Mouse (Mus musculus): ENCODE measurements at regions not wholly inside any gene's neighbourhood (a gene's known extent, or its start where the extent isn't known, plus 50 kb on each side); places are given as distances from the start of the nearest gene placed in this dataset.

- DNase-seq (ENCODE audit: low spot score): no peak
Measured at GRCm38 (mm10) chr8:128156221-128156620, 202.2 kb upstream of the Nrp1 start.

DNA sequence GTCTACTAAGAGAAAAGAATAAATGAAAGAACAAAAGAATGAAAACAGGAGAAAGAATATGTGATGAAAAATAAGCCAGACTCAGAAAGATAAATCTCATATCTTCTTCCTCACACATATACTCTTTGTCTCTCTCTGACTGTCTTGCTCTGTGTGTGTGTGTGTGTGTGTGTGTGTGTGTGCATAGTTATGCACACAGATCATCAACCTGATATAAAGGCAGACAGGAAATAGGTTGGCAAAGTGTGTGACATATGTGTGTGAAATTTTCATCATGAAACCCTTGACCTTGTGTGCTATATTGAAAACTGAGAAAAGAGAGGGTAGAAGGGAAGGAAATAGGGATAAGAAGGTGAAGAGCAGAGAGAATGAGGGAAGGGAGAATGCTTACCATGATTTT, 195.5 kb upstream of the Nrp1 start:
- no peak for DNase-seq (ENCODE audit: low spot score)

GRCm38 (mm10) chr8:128164976-128165375, 193.4 kb upstream of the Nrp1 start:
- DNase-seq (ENCODE audit: low spot score): peak; percentile 43

DNA sequence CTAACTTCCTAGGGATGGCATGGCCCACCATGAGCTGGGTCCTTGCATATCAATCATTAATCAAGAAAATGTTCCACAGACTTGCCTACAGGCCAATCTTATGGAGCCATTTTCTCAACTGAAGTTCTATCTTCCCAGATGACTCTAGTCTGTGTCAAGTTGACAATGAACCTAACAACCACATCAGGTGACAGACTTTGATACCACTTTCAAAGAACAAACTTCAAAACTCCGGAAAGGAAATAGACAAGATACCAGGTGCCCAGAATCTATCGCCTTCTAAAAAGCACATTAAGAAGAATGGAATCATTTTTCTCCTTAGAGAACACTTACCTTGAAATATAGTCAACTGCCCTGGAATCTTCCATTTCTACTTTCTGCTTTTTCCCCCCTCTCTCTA, 192.8 kb upstream of the Nrp1 start:
- DNase-seq (ENCODE audit: low spot score): no peak

DNA sequence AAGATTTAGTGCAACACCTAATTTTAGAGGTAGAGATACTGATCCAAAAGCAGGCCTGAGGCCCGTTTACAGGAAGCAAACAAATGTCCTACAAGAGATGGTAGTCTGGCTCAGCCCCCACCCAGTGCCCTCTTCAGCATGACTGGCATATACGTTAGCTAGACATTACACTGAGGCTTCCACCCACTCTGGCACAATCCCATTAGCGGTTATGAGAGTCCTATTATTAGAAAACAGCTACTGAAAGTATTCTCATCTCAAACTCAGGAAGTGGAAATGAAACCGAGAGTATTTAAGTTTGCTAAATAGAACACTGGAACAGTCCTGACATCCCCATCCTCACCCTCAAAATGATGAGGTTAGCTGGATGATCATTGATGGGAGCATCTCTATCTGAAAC, 192.3 kb upstream of the Nrp1 start:
- no peak for DNase-seq (ENCODE audit: low spot score)

GRCm38 (mm10) chr8:128168819-128169218, 189.6 kb upstream of the Nrp1 start:
- no peak for DNase-seq (ENCODE audit: low spot score)

- no peak for DNase-seq (ENCODE audit: low spot score)
Measured at GRCm38 (mm10) chr8:128171116-128171515, 187.3 kb upstream of the Nrp1 start.

GRCm38 (mm10) chr8:128180214-128180613, 178.2 kb upstream of the Nrp1 start:
- no peak for DNase-seq (ENCODE audit: low spot score)

GRCm38 (mm10) chr8:128183081-128183480, 175.3 kb upstream of the Nrp1 start:
- no peak for DNase-seq (ENCODE audit: low spot score)

DNA sequence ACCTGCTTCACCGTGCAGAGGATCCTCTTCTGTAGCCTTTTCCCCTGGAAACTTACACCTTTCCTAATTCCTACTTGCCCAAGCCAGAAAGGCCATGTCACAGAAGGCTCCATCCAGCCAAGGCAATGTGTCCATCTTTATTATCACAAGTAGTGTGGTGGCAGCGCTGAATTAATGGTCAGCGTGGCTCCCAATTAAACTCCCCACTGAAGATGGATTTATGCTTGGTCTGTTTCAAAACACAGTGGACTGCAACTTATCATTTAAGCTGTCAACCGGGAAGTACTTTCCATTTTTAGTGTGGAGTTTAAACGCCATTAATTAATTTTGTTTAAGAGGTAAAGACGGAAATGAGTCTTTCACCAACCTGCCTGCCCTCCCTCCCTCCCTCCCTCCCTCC, 170.1 kb upstream of the Nrp1 start:
- no peak for DNase-seq (ENCODE audit: low spot score)

DNA sequence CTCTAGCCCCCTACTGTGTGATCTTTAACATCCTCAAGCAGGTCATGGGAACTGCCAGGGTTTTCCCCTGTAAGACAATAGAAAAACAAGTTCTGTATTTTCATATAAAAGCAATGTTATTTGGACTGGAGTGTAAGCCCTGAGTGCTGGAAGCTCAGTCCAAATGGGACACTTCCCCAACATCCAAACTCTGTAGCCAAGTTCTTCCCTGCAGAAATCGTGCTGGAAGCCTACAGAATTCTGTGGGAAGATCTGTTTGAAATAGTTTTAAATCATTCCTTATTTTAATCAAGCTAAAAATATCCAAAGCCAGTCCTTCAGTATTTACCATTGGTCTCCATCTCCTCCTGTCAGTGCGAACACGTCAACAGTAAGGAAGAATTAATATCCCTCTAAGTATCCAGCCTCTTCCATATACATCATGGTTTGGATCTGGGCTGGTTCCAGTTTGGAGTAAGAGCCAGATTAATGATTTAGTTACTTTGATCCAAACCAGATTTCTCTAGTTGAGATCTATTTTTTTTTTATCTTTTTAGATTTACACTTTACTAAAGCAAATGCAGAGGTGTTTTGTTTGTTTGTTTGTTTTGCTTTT, 165.0 kb upstream of the Nrp1 start:
- DNase-seq (ENCODE audit: low spot score): no peak

DNA sequence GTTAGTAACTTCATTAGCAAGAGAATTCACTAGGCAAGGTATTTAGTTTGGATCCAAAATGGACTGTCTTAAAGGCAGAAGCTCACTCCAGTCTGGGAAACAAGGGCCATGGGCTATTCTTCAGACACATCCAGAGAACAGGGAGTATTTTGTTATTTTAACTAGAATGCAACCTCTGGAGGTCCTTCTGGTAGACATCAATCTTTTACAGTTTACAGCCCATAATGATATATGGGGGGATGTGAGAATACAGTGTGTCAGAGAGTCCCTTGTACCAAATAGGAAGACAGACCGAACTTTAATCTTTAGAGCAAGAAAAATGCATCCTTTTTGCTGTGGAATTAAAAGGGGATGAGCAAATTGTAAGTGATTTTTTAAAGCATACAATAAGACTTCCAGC, 157.6 kb upstream of the Nrp1 start:
- no peak for DNase-seq (ENCODE audit: low spot score)

GRCm38 (mm10) chr8:128201635-128202034, 156.8 kb upstream of the Nrp1 start:
- DNase-seq (ENCODE audit: low spot score): no peak

DNA sequence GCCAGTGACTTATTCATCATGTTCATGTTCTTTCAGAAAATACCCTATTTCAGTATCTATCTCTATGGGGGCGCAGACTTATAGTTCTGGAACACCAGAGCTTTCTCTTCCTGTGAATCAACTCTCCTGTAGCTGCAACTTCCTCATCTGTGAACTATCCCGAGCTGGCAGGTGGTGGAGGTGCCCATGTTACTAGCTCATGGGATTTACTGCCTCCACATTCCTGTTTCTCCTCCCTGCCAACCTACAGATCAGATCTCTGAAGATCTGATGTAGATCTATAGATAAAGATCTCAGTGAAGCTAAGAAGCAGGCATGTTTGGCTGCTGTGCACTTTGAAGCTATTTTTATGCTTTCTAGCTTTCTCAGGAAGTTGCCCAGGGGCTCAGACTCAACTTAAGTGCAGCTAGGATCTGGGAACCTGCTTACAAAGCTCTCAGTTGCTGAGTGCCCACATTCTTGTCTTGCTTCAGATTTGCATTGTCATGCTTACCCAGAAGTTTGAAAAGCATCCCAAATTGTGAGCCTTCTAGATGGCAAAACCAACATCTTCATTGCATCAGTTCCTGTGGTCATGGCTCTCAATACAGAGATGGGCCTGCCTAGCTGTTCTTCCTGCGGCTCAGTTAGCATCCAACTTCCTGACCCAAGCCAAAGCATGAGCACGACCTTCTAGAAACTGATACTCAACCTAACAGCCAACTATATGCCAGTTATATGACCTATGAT, 156.1 kb upstream of the Nrp1 start:
- no peak for DNase-seq (ENCODE audit: low spot score)

DNA sequence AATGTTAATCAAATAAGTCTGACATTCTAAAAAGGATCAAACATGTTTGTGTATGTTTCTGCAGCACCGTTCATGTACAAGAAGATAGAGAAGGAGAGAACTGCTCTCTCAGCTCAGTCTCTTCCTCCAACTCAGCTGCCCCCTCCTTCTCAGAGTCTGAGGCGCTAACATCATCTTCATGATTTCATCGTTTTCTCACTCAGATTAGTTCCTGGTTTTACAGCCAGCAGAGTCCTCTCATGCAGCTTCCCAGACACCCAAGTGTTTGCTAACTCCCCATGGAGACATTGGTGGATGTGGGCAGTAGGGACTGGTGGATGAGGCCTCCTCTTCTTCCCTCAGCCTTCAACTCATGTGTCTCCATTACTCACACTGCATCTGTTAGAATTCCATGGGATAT, 153.6 kb upstream of the Nrp1 start:
- DNase-seq (ENCODE audit: low spot score): no peak

- no peak for DNase-seq (ENCODE audit: low spot score)
Measured at GRCm38 (mm10) chr8:128207138-128207537, 151.3 kb upstream of the Nrp1 start.

DNA sequence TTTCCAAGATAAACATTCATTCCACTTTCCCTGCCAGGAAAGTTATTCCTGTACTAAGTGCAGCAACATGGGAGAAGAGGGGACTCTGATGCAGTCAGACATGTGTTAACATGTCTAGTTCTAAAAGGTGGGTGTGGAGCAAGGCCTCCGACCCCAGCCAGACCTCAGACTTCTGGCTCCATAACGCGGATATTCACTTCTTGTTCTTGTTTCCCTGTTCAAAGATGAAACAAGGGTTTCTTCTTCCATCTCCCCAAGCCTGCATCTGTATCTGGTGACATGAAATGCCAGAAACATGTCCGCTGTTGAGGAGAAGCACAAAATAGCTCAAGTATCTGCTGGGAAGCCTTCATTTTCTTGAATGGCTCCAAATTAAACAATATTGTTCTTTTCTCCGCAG, 147.6 kb upstream of the Nrp1 start:
- DNase-seq (ENCODE audit: low spot score): no peak

DNA sequence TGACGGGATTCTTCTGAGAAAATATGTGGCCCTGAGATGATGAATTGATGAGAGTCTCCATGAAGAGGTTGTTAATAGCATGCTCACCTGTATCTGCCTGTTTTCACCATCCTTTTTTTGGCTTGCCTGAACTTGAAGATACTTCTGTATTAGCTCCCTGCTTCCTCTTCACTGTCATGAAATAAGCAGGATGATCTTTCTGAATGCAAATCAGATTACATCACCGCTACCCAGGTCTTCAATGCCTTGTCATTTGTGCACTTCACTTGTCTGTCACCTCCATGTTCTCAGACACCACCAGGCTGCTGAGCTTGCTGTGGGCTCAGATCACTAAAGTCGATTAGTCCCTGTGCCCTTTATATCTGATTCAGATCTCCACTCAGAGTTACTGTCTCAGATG, 146.2 kb upstream of the Nrp1 start:
- DNase-seq (ENCODE audit: low spot score): no peak

- DNase-seq (ENCODE audit: low spot score): no peak
Measured at GRCm38 (mm10) chr8:128214256-128214655, 144.1 kb upstream of the Nrp1 start.

DNA sequence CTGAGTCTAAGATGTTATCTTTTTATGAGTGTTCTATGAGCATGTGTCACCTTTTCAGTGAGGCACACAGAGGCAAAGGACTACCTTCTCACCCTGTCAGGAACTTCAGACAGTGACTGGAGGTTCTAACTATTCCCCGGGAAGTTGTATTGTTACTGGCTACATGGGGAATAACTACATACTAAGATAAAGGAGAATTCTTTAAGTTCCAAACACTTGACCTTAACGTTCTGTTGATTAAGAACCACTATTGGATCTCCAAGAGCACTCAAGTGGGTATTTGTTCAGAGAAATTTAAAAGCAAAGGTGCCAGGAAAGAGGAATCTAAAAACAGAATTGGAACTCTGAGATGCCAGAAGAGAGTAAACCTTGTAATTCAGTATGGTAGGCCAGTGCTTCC, 139.5 kb upstream of the Nrp1 start:
- no peak for DNase-seq (ENCODE audit: low spot score)

GRCm38 (mm10) chr8:128219539-128219938, 138.9 kb upstream of the Nrp1 start:
- DNase-seq (ENCODE audit: low spot score): no peak

DNA sequence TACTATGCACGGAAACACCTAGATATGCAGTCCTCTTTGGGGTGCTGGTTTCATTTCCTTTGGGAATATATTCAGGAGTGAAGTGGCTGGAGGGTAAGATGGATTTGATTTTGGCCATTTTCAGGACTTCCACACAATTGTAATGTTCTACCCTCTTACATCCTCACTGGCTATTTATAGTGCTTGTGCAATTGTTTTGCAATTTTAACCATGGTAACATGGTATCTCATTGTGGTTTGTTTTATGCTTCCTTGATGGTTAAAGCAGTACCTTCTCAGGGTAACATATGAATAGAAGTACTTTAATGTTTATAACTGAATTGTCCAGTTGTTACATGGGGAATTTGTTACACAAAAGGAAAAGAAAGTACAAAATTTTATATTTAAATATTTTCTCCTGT, 135.3 kb upstream of the Nrp1 start:
- no peak for DNase-seq (ENCODE audit: low spot score)

- no peak for DNase-seq (ENCODE audit: low spot score)
Measured at GRCm38 (mm10) chr8:128223522-128223921, 134.9 kb upstream of the Nrp1 start.

- no peak for DNase-seq (ENCODE audit: low spot score)
Measured at GRCm38 (mm10) chr8:128225123-128225522, 133.3 kb upstream of the Nrp1 start.

Data from layer of hippocampus, adult 9-10 months (tissue).